Mouse (Mus musculus): ENCODE results near the gene Crb3. TPM values are rescaled to one million over a fixed set of nuclear protein-coding genes. Genes with fewer than 3 reads are reported as not detected.

The Crb3 gene
- total RNA-seq (2012; rRNA removed) = 0.13 and 0.25 TPM in 2 replicates
- total RNA-seq (2014; rRNA removed) = not detected in 2 replicates
- not detected in 2 replicates for polyA plus RNA-seq (2012; ENCODE audit: insufficient read length, low read depth)

DNA sequence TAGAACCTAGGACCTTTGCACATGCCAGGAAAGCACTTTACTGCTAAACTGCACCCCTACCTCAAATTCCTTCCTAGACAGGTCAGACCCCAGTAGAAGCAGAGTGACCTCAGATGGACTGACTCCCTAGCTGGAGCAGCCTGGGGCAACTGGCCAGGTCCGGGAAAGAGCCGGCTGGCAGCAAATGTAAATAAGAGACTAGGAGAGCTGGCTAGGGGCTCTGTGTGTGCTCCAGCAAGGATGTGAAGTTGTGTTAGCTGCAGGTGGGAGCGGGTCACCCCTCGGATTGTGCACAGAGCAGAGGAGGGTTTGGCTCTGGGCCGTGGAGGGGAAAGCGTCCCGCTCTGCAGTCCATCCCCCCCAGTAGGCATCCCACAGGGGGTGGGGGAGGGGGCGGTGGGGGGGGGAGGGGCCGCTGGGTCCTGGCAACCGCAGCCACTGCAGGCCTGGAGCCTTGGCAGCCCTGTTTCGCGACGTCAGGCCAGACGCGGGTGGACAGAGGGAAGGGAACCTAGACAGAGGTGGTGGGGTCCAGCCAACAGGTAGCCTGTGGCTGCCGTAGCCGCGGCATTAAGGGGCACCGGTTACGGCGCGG lies at the start of gene Crb3:
TSS of gene Crb3 (plus strand) at position 215 of the 595 bp plus-strand sequence.
- TF ChIP-seq RAD21 (IDR thresholded peaks at IDR 0.05; ENCODE audit: low read depth, low read length) = no peak
- TF ChIP-seq CTCF (conservative IDR thresholded peaks at IDR 0.05 in 1 of 2, IDR thresholded peaks at IDR 0.05 in 1 of 2; ENCODE audit: low read depth in 2 of 2, low read length in 2 of 2) = no peak
- TF ChIP-seq CHD2 (IDR thresholded peaks at IDR 0.05; ENCODE audit: low read length) = no peak
- TF ChIP-seq UBTF (IDR thresholded peaks at IDR 0.05; ENCODE audit: low read depth, low read length) = no peak
- TF ChIP-seq PAX5 (IDR thresholded peaks at IDR 0.05; ENCODE audit: low read length) = no peak
- TF ChIP-seq ZKSCAN1 (IDR thresholded peaks at IDR 0.05; ENCODE audit: borderline replicate concordance, low read depth, low read length) = no peak
- no peak for TF ChIP-seq KAT2A (IDR thresholded peaks at IDR 0.05; ENCODE audit: insufficient replicate concordance, low read length)
- no peak for TF ChIP-seq JUND (conservative IDR thresholded peaks at IDR 0.05; ENCODE audit: low read depth, low read length)
- no peak for TF ChIP-seq USF2 (conservative IDR thresholded peaks at IDR 0.05; ENCODE audit: low read depth, low read length)
- no peak for TF ChIP-seq POLR2AphosphoS2 (IDR thresholded peaks at IDR 0.05; ENCODE audit: low read depth, low read length)
- TF ChIP-seq MXI1 (IDR thresholded peaks at IDR 0.05; ENCODE audit: low read depth, low read length) = no peak
- no peak for TF ChIP-seq SMC3 (IDR thresholded peaks at IDR 0.05; ENCODE audit: low read depth, low read length)
- no peak for TF ChIP-seq CHD1 (IDR thresholded peaks at IDR 0.05; ENCODE audit: low read depth, low read length)
- no peak for TF ChIP-seq MAX (IDR thresholded peaks at IDR 0.05; ENCODE audit: low read length)
- dilution Hi-C loops (cut with MboI; ENCODE audit: extremely low pct_ligation_motif_present, extremely low pct_unique_long_range_greater_than_20kb, low sequenced_read_pairs) = no loop called here
- H3K9me3 ChIP-seq (replicated peaks; ENCODE audit: low read length) = no peaks in the 10 kb centered on the region

DNA sequence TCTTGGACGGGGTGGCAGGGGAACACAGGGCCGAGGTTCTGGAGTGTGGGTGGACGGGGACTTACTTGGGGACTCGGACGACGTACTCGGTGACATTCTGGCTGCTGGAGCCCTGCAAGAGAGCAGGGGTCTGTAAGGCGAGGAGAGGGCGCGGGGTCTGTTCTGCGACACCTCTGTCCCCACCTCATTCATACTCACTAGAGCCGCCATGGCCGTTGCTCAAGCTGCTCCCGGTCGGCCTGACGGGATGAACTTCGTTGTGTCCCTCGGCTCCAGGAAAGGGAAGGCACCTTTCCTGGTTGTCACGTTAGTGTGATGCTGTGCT lies 48.0 kb upstream of the Crb3 start:
- H3K4me1 ChIP-seq (ENCODE audit: control insufficient read depth in 1 of 2, insufficient read depth in 2 of 2) = peaks cover 7 to 18% of the 10 kb centered on the region in 2 experiments
- in situ Hi-C loops (cut with MboI; ENCODE audit: low pct_ligation_motif_present, low pct_unique_long_range_greater_than_20kb, low sequenced_read_pairs) = no loop called here
- no peak for TF ChIP-seq ZKSCAN1 (IDR thresholded peaks at IDR 0.05; ENCODE audit: borderline replicate concordance, low read depth, low read length)
- DNase-seq (ENCODE audit: extremely low read depth) = no peak
- H3K36me3 ChIP-seq (replicated peaks in 1 of 2; ENCODE audit: control insufficient read depth in 1 of 2, insufficient read depth in 1 of 2, low read length in 1 of 2) = peaks cover 31 to 37% of the 10 kb centered on the region in 2 experiments
- H3K27ac ChIP-seq (ENCODE audit: insufficient read depth, low read depth) = peak overlapping the region; percentile 36
- H3K27me3 ChIP-seq (replicated peaks) = no peaks in the 10 kb centered on the region
- peaks cover 16% of the 10 kb centered on the region for H3K79me2 ChIP-seq (replicated peaks; ENCODE audit: control insufficient read depth, extremely low read depth, insufficient read depth, poor library complexity, severe bottlenecking)
- H3K4me2 ChIP-seq (ENCODE audit: insufficient read depth, low read depth, poor library complexity, severe bottlenecking) = peak overlapping the region; percentile 92; the same call in 1 of the 2 replicates
- H3K4me3 ChIP-seq (replicated peaks in 1 of 3; ENCODE audit: low read depth in 2 of 3, low read length in 2 of 3, poor library complexity in 1 of 3) = peak overlapping the region; percentile 66 to 81 (median 73)
- dilution Hi-C loops (cut with MboI; ENCODE audit: extremely low pct_ligation_motif_present, extremely low pct_unique_long_range_greater_than_20kb, low sequenced_read_pairs) = no loop called here
- peak overlapping the region; percentile 76 for H3K9ac ChIP-seq (ENCODE audit: insufficient read depth, low read depth)
- no peaks in the 10 kb centered on the region for H3K9me3 ChIP-seq (replicated peaks; ENCODE audit: low read length)

More for the DNA sequence above, at the start of gene Crb3:
- in situ Hi-C loops (cut with MboI; ENCODE audit: low pct_ligation_motif_present, low pct_unique_long_range_greater_than_20kb, low sequenced_read_pairs) = no loop called here
- Histone ChIP-seq H3K79me2 (replicated peaks; ENCODE audit: control insufficient read depth, extremely low read depth, insufficient read depth, poor library complexity, severe bottlenecking) (no peaks in the 10 kb centered on the region), H3K9ac (ENCODE audit: insufficient read depth, low read depth) (peak within 1 kb of the TSS; percentile 92), H3K27ac (ENCODE audit: insufficient read depth, low read depth) (0 out of 2 replicates have a peak within 1 kb of the TSS, but pooled peaks have one; percentile 2), H3K4me2 (ENCODE audit: insufficient read depth, low read depth, poor library complexity, severe bottlenecking) (peak within 1 kb of the TSS; percentile 48), H3K36me3 (replicated peaks in 1 of 2; ENCODE audit: control insufficient read depth in 1 of 2, insufficient read depth in 1 of 2, low read length in 1 of 2) (peaks cover 16 to 27% of the 10 kb centered on the region in 2 experiments), H3K27me3 (replicated peaks) (no peaks in the 10 kb centered on the region), H3K4me1 (ENCODE audit: control insufficient read depth in 1 of 2, insufficient read depth in 2 of 2) (peaks cover 9 to 26% of the 10 kb centered on the region in 2 experiments), H3K4me3 (replicated peaks in 1 of 3; ENCODE audit: low read depth in 2 of 3, low read length in 2 of 3, poor library complexity in 1 of 3) (peak within 1 kb of the TSS; percentile 70 to 88 (median 87))
- DNase-seq (ENCODE audit: extremely low read depth) = no peak

Data from CH12.LX (cell line).